Mouse (Mus musculus) spleen, adult 2 months (tissue): ENCODE data around the gene Ckap2l. TPM values are rescaled to one million over a fixed set of nuclear protein-coding genes. Genes with fewer than 3 reads are reported as not detected.
A peak's percentile ranks its signal among the peaks of the same experiment; 100 is the strongest.

Source experiments
- DNase-seq, 2 experiments: peaks; one replicate each; pipeline versions ENCODE4 v3.0.0 to v3.0.0-alpha.2; 2012 to 2021; ENCODE audit warnings: low spot score in 2 of 2, low read depth in 1 of 2
- H3K27ac ChIP-seq: fragments of 200-500 bp; 2 replicates; pipeline ENCODE4 v1.5.1; 2012; ENCODE audit warnings: low read length, inconsistent platforms; ENCODE audit not compliant: insufficient read depth
- H3K27me3 ChIP-seq: fragments of 200-500 bp; 2 replicates; pipeline ENCODE4 v1.6.1; 2012; ENCODE audit warnings: mild to moderate bottlenecking, moderate library complexity, low read length, inconsistent platforms; ENCODE audit not compliant: control insufficient read depth, insufficient read depth
- H3K36me3 ChIP-seq: fragments of 200-500 bp; 2 replicates; pipeline ENCODE4 v1.6.1; 2012; ENCODE audit warnings: mild to moderate bottlenecking, low read length, inconsistent platforms; ENCODE audit not compliant: control insufficient read depth, insufficient read depth
- H3K4me1 ChIP-seq: fragments of 200-500 bp; 2 replicates; pipeline ENCODE4 v1.6.1; 2011; ENCODE audit warnings: inconsistent platforms; ENCODE audit not compliant: control insufficient read depth, insufficient read depth, insufficient read length
- H3K4me3 ChIP-seq: fragments of 200-500 bp; 2 replicates; pipeline ENCODE4 v1.5.1; 2011; ENCODE audit warnings: mild to moderate bottlenecking, inconsistent platforms; ENCODE audit not compliant: insufficient read depth, insufficient read length; ENCODE audit errors: extremely low read depth
- CTCF ChIP-seq: fragments of 200-500 bp; IDR thresholded peaks from 2 replicates; pipeline ENCODE4 v1.5.1; 2011; ENCODE audit warnings: mild to moderate bottlenecking, inconsistent platforms; ENCODE audit not compliant: insufficient read depth, insufficient read length, insufficient replicate concordance; ENCODE audit errors: extremely low read depth
- POLR2A ChIP-seq: fragments of 200-500 bp; IDR thresholded peaks from 2 replicates; pipeline ENCODE4 v1.6.1; 2011; ENCODE audit warnings: low read depth, low read length, inconsistent platforms
- WGBS: fragments of 180-500 bp; shearing (Covaris S2); methylation state at CpG from one replicate; pipeline ENCODE4 v1.1.7; 2018; 5-methylcytosine and 5-hydroxymethylcytosine counted together
- polyA plus RNA-seq: library from polyadenylated mRNA; depleted of rRNA; stranded (reverse); fragments of >200 nt; gene quantifications from 2 replicates; pipeline ENCODE4 v1.2.3, GENCODE M21; 2012

Gene Ckap2l
- polyA plus RNA-seq, 1 experiment = 0.84 TPM

GRCm38 (mm10) chr2:129229316-129229715 is 67.7 kb downstream of the Ckap2l start:
- WGBS = 96% methylated on average over 7 of the region's 7 CpGs
- DNase-seq = no peak
- no peaks in the 10 kb centered on the region for H3K4me1 ChIP-seq
- no peak for TF ChIP-seq CTCF
- TF ChIP-seq POLR2A = no peak
- no peak overlapping the region for H3K27ac ChIP-seq
- no peaks in the 10 kb centered on the region for H3K27me3 ChIP-seq
- no peaks in the 10 kb centered on the region for H3K36me3 ChIP-seq
- H3K4me3 ChIP-seq = no peak overlapping the region

- Histone ChIP-seq H3K4me1 (no peaks in the 10 kb centered on the region), H3K27ac (no peak overlapping the region), H3K36me3 (no peaks in the 10 kb centered on the region), H3K27me3 (no peaks in the 10 kb centered on the region), H3K4me3 (no peak overlapping the region)
- no peak for DNase-seq
- TF ChIP-seq POLR2A = no peak
- TF ChIP-seq CTCF = no peak
- WGBS = 72% methylated on average over 4 of the region's 4 CpGs
Observed at GRCm38 (mm10) chr2:129228571-129228970, 68.4 kb downstream of the Ckap2l start.

GRCm38 (mm10) chr2:129227709-129228108 is 69.3 kb downstream of the Ckap2l start:
- WGBS = 70% methylated on average over 6 of the region's 7 CpGs
- Histone ChIP-seq H3K4me1 (no peaks in the 10 kb centered on the region), H3K4me3 (no peak overlapping the region), H3K36me3 (no peaks in the 10 kb centered on the region), H3K27me3 (no peaks in the 10 kb centered on the region), H3K27ac (no peak overlapping the region)
- DNase-seq = no peak
- TF ChIP-seq CTCF (no peak), POLR2A (no peak)

- Histone ChIP-seq H3K36me3 (no peaks in the 10 kb centered on the region), H3K27ac (peak overlapping the region; percentile 49), H3K4me3 (no peak overlapping the region), H3K27me3 (no peaks in the 10 kb centered on the region), H3K4me1 (no peaks in the 10 kb centered on the region)
- WGBS = 84% methylated on average over 7 of the region's 7 CpGs
- DNase-seq = no peak
- no peak for TF ChIP-seq POLR2A
- no peak for TF ChIP-seq CTCF
Observed at GRCm38 (mm10) chr2:129227011-129227529, 69.9 kb downstream of the Ckap2l start.

- Histone ChIP-seq H3K4me1 (no peaks in the 10 kb centered on the region), H3K27ac (peak overlapping the region; percentile 49), H3K27me3 (no peaks in the 10 kb centered on the region), H3K4me3 (no peak overlapping the region), H3K36me3 (no peaks in the 10 kb centered on the region)
- no peak for DNase-seq
- TF ChIP-seq POLR2A (no peak), CTCF (no peak)
- whole genome bisulfite sequencing = 76% methylated on average over 11 of the region's 11 CpGs
Observed at GRCm38 (mm10) chr2:129226296-129226851, 70.6 kb downstream of the Ckap2l start.

GRCm38 (mm10) chr2:129225251-129225819 is 71.7 kb downstream of the Ckap2l start:
- DNase-seq = no peak
- 86% methylated on average over 17 of the region's 17 CpGs for WGBS
- H3K4me1 ChIP-seq = no peaks in the 10 kb centered on the region
- H3K4me3 ChIP-seq = no peak overlapping the region
- H3K27ac ChIP-seq = no peak overlapping the region
- TF ChIP-seq CTCF (no peak), POLR2A (no peak)
- no peaks in the 10 kb centered on the region for H3K27me3 ChIP-seq
- H3K36me3 ChIP-seq = no peaks in the 10 kb centered on the region

GRCm38 (mm10) chr2:129224178-129224577 is 72.8 kb downstream of the Ckap2l start:
- H3K4me1 ChIP-seq = no peaks in the 10 kb centered on the region
- no peak for DNase-seq
- no peaks in the 10 kb centered on the region for H3K36me3 ChIP-seq
- TF ChIP-seq POLR2A (no peak), CTCF (no peak)
- no peak overlapping the region for H3K4me3 ChIP-seq
- 86% methylated on average over 4 of the region's 4 CpGs for WGBS
- H3K27ac ChIP-seq = no peak overlapping the region
- no peaks in the 10 kb centered on the region for H3K27me3 ChIP-seq
